In the genomic region with DNA sequence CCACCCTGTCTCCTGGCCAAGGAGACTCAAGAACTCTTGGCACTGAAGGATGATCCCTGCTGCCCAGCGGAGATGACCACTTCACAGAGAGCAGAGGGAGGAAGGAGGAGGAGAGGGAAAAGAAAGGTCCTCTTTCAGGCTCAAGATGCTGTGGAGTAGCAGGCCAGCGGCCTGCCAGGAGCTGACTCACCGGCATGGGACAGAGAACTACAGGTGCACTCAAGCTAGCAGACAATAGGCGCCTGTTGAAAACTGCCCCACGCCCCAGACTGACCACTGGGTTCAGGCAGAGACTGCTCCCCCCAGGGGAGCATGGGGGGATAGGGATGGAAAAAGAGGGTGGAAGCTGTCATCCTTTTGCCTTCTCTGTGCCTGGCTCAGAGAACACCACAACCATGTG, we compare ENCODE assay signal across 11 mouse cellular contexts.
"Had no signal": no experiment of that assay in that cellular context is flagged by ENCODE, and none has a peak within 500 bp of the region (broad histone marks: within the 10 kb centered on the region; RNA-seq: fewer than 3 reads in every experiment).

No protein-coding gene starts in this region.

- H3K9me3 ChIP-seq: limb, embryonic 15.5 days; liver, embryonic 12.5 days had no signal

- H3K9ac ChIP-seq: limb, embryonic 15.5 days; liver, embryonic 12.5 days; midbrain, embryonic 12.5 days had no signal

- DNase-seq: kidney, adult 18-20 months; kidney, postnatal 10 days; layer of hippocampus, postnatal 36 days; right cerebral cortex, postnatal 4 days; spleen, adult 18-20 months; thymus, adult 18-20 months; thymus, postnatal 14 days had no signal

- ATAC-seq: liver, embryonic 12.5 days; midbrain, embryonic 16.5 days had no signal

- H3K27me3 ChIP-seq: limb, embryonic 15.5 days; midbrain, embryonic 12.5 days had no signal

- H3K27ac ChIP-seq: limb, embryonic 15.5 days; liver, embryonic 12.5 days; midbrain, embryonic 12.5 days had no signal

- H3K36me3 ChIP-seq: limb, embryonic 15.5 days; liver, embryonic 12.5 days; midbrain, embryonic 12.5 days had no signal

- H3K4me3 ChIP-seq: limb, embryonic 15.5 days; liver, embryonic 12.5 days; midbrain, embryonic 12.5 days had no signal

- H3K4me2 ChIP-seq: limb, embryonic 15.5 days; liver, embryonic 12.5 days; midbrain, embryonic 12.5 days had no signal
